Mouse (Mus musculus) neutrophil, adult 59 days (primary cell): ENCODE data around the gene Cyp3a59. TPM values are rescaled to one million over a fixed set of nuclear protein-coding genes. Genes with fewer than 3 reads are reported as not detected.

Source experiments
- total RNA-seq, 2 experiments: library from RNA; stranded (reverse); gene quantifications; 1 replicate in 1 of 2; 2 replicates in 1 of 2; pipeline ENCODE4 v1.2.4; 2023

Cyp3a59 gene
- not detected for total RNA-seq

GRCm38 (mm10) chr5:146078945-146079344 lies at the start of gene Cyp3a59:
Gene Cyp3a59, plus strand, starts transcription at chr5:146079257.

GRCm38 (mm10) chr5:146160439-146160838 lies 81.4 kb downstream of the Cyp3a59 start, which contains the start of gene Gm5565:
Gene Gm5565, minus strand, starts transcription at chr5:146160539.

Other genes starting within 250 kb of the Cyp3a59 start
- gene Cyp3a11, start 199.3 kb upstream of the Cyp3a59 start, total RNA-seq, result not detected
- gene Cyp3a25, start 69.6 kb upstream of the Cyp3a59 start, total RNA-seq, result not detected
- gene Gm5565, start 81.3 kb downstream of the Cyp3a59 start, total RNA-seq, result not detected
- gene Gm6309, start 91.5 kb downstream of the Cyp3a59 start, total RNA-seq, result not detected
- gene 1700001J03Rik, start 106.0 kb downstream of the Cyp3a59 start, total RNA-seq, result 1 to 10 TPM; 1.3 to 1.7 TPM
- 10 to 100 TPM; 35.6 to 37.3 TPM for gene Rnf6, start 142.3 kb downstream of the Cyp3a59 start, total RNA-seq
- gene Cdk8, start 152.0 kb downstream of the Cyp3a59 start, total RNA-seq, result 10 to 100 TPM; 19.3 to 23.7 TPM